Mouse (Mus musculus) 3134 (cell line): Measurements from ENCODE around the gene Lamb3.

Experiments used
- DNase-seq: peaks from one replicate; pipeline ENCODE4 v3.0.0-alpha.2; 2011; ENCODE audit warnings: low spot score; ENCODE audit not compliant: insufficient read length; ENCODE audit errors: extremely low read depth

Gene Lamb3

GRCm38 (mm10) chr1:193207503-193207902 lies at the start of gene Lamb3:
Lamb3 (plus strand) TSS chr1:193207699.
- no peak for DNase-seq

- no peak for DNase-seq
Observed at GRCm38 (mm10) chr1:193159163-193159562, 48.3 kb upstream of the Lamb3 start.

GRCm38 (mm10) chr1:193159613-193160012 lies 47.9 kb upstream of the Lamb3 start:
- DNase-seq: no peak

- DNase-seq: peak; percentile 58
Observed at GRCm38 (mm10) chr1:193160317-193161032, 47.0 kb upstream of the Lamb3 start.

- no peak for DNase-seq
Observed at GRCm38 (mm10) chr1:193167746-193168145, 39.8 kb upstream of the Lamb3 start, which contains the start of gene A130010J15Rik. A130010J15Rik (plus strand) TSS chr1:193168046.

- DNase-seq: no peak
Observed at GRCm38 (mm10) chr1:193169228-193169627, 38.3 kb upstream of the Lamb3 start.

- DNase-seq: no peak
Observed at GRCm38 (mm10) chr1:193169856-193170255, 37.6 kb upstream of the Lamb3 start.

- peak; percentile 96 for DNase-seq
Observed at GRCm38 (mm10) chr1:193172991-193173809, 34.3 kb upstream of the Lamb3 start.

GRCm38 (mm10) chr1:193173810-193174129 lies 33.7 kb upstream of the Lamb3 start:
- no peak for DNase-seq

GRCm38 (mm10) chr1:193174143-193174733 lies 33.3 kb upstream of the Lamb3 start:
- DNase-seq: no peak

GRCm38 (mm10) chr1:193181104-193181503 lies 26.4 kb upstream of the Lamb3 start:
- DNase-seq: no peak

- DNase-seq: no peak
Observed at GRCm38 (mm10) chr1:193188257-193188656, 19.2 kb upstream of the Lamb3 start.

GRCm38 (mm10) chr1:193189151-193189621 lies 18.3 kb upstream of the Lamb3 start:
- peak; percentile 75 for DNase-seq

- no peak for DNase-seq
Observed at GRCm38 (mm10) chr1:193189771-193190170, 17.7 kb upstream of the Lamb3 start.

GRCm38 (mm10) chr1:193191675-193192283 lies 15.7 kb upstream of the Lamb3 start:
- no peak for DNase-seq

- no peak for DNase-seq
Observed at GRCm38 (mm10) chr1:193194416-193195140, 12.9 kb upstream of the Lamb3 start.

GRCm38 (mm10) chr1:193195169-193195810 lies 12.2 kb upstream of the Lamb3 start:
- no peak for DNase-seq

GRCm38 (mm10) chr1:193197494-193198205 lies 9.8 kb upstream of the Lamb3 start:
- DNase-seq: no peak

- no peak for DNase-seq
Observed at GRCm38 (mm10) chr1:193198312-193198711, 9.2 kb upstream of the Lamb3 start.
